Mouse (Mus musculus) heart, postnatal 0 days (tissue): ENCODE results near the gene Trim13. TPM values are rescaled to one million over a fixed set of nuclear protein-coding genes. Genes with fewer than 3 reads are reported as not detected.
"Not testable (repeated sequence)": the region's sequence is repeated elsewhere in the genome, so short reads cannot be mapped to it uniquely, and the experiment has no call there.

Experiments
- ATAC-seq: fragments of 200-750 bp; cut with Nextera tagmentation; 2 replicates; pipeline ENCODE4 v1.8.0; 2017; ENCODE audit warnings: low read depth, moderate number of reproducible peaks, moderate library complexity; ENCODE audit not compliant: insufficient read depth
- DNase-seq: peaks from one replicate; pipeline ENCODE4 v3.0.0-alpha.2; 2016; ENCODE audit warnings: low spot score
- H3K27ac ChIP-seq: fragments of 300-500 bp; sonication (generic); 2 replicates; pipeline ENCODE4 v1.5.1; 2014; ENCODE audit warnings: low read depth, mild to moderate bottlenecking
- H3K27me3 ChIP-seq: fragments of 300-500 bp; sonication (generic); 2 replicates; pipeline ENCODE4 v1.6.1; 2014; ENCODE audit warnings: low read length, mixed read lengths; ENCODE audit not compliant: control insufficient read depth, insufficient read depth
- H3K36me3 ChIP-seq: fragments of 300-500 bp; sonication (generic); replicated peaks from 2 replicates; pipeline ENCODE4 v1.6.1; 2014; ENCODE audit warnings: low read length, mixed read lengths; ENCODE audit not compliant: control insufficient read depth, insufficient read depth
- H3K4me1 ChIP-seq: fragments of 300-500 bp; sonication (generic); 2 replicates; pipeline ENCODE4 v1.6.1; 2014; ENCODE audit warnings: antibody characterized with exemption; ENCODE audit not compliant: control insufficient read depth, insufficient read depth
- H3K4me2 ChIP-seq: fragments of 300-500 bp; sonication (generic); 2 replicates; pipeline ENCODE4 v1.6.1; 2014; ENCODE audit warnings: low read depth, mild to moderate bottlenecking, low read length, moderate library complexity
- H3K4me3 ChIP-seq: fragments of 300-500 bp; sonication (generic); 2 replicates; pipeline ENCODE4 v1.5.1; 2014; ENCODE audit warnings: low read depth, low read length
- H3K9ac ChIP-seq: fragments of 300-500 bp; sonication (generic); replicated peaks from 2 replicates; pipeline ENCODE4 v1.6.1; 2014; ENCODE audit warnings: low read depth, low read length, mixed read lengths
- H3K9me3 ChIP-seq: fragments of 300-500 bp; sonication (generic); replicated peaks from 2 replicates; pipeline ENCODE4 v1.6.1; 2016; ENCODE audit warnings: low read length; ENCODE audit not compliant: control insufficient read depth
- CTCF ChIP-seq: IDR thresholded peaks from 2 replicates; pipeline ENCODE4 v1.5.1; 2016; ENCODE audit warnings: antibody characterized with exemption, control low read depth, low read depth
- EP300 ChIP-seq: IDR thresholded peaks from 2 replicates; pipeline ENCODE4 v1.6.1; 2016; ENCODE audit warnings: antibody characterized with exemption, low read depth
- WGBS: fragments of 180-500 bp; shearing (Covaris S2); extraction: QIAGEN DNeasy Blood & Tissue Kit; methylation state at CpG from one replicate; pipeline ENCODE4 v1.1.7; 2014; 5-methylcytosine and 5-hydroxymethylcytosine counted together
- polyA plus RNA-seq: library from polyadenylated mRNA; unstranded; fragments of >200 nt; fragmentation: Nextera tagmentation; extraction: Ambion mirVana; gene quantifications from 2 replicates; pipeline ENCODE4 v1.2.1, GENCODE M21; 2015
- total RNA-seq: library from RNA; depleted of rRNA; stranded (reverse); fragments of >200 nt; gene quantifications from 2 replicates; pipeline ENCODE4 v1.2.3, GENCODE M21; 2014; ENCODE audit warnings: low replicate concordance

Gene Trim13
- total and polyA plus RNA-seq, 2 experiments from 2014 or later: 11.2 to 18.7 TPM

DNA sequence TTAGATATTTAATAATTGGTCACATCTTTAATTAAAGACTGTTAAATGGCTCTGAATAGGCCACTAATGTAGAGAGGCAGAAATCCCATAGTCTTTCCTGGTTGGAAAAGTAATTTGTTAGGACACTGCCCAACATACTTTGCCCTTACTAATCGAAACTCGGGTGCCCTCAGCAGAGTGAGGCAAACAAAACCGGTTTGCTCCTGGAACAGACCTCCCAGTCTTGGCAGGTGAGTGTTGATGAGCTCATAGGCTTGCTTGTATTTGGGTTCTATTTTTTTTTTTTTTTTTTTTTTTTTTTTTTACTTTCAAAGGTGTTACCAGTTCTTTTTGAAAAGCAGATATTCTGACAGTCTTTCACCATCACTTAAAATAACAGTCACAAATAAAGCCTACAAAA, 38.2 kb upstream of the Trim13 start:
- Histone ChIP-seq H3K27ac (no peak overlapping the region), H3K4me2 (no peak overlapping the region), H3K4me3 (no peak overlapping the region), H3K36me3 (no peaks in the 10 kb centered on the region), H3K9ac (no peak overlapping the region), H3K27me3 (no peaks in the 10 kb centered on the region), H3K9me3 (peaks cover 6% of the 10 kb centered on the region; the same call in 1 of the 2 replicates), H3K4me1 (no peaks in the 10 kb centered on the region)
- no peak for TF ChIP-seq CTCF
- TF ChIP-seq EP300: no peak
- DNase-seq (no peak), ATAC-seq (no peak)
- WGBS: 66% methylated on average over 3 of the region's 3 CpGs

DNA sequence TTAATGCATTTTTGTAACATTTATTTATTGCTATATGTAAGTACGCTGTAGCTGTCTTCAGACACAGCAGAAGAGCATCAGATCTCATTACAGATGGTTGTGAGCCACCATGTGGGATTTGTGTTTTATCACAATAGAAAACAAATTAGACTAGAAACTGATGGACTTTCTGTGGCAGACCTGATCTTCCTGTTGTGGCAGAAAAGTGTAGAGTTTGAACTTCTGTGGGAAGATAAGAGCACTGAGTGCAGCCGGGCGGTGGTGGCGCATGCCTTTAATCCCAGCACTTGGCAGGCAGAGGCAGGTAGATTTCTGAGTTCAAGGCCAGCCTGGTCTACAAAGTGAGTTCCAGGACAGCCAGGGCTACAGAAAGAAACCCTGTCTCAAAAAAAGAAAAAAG, 31.8 kb upstream of the Trim13 start:
- H3K27me3 ChIP-seq, H3K36me3 ChIP-seq, H3K27ac ChIP-seq, H3K4me1 ChIP-seq, H3K4me2 ChIP-seq, H3K9me3 ChIP-seq, DNase-seq, H3K9ac ChIP-seq, H3K4me3 ChIP-seq, ATAC-seq: not testable (repeated sequence)
- WGBS: 83% methylated on average over 4 of the region's 4 CpGs

- WGBS: 57% methylated on average over 2 of the region's 2 CpGs
- no peaks in the 10 kb centered on the region for H3K27me3 ChIP-seq
- no peak for TF ChIP-seq EP300
- no peak for TF ChIP-seq CTCF
Observed at GRCm38 (mm10) chr14:61569344-61569743, 28.7 kb upstream of the Trim13 start.

DNA sequence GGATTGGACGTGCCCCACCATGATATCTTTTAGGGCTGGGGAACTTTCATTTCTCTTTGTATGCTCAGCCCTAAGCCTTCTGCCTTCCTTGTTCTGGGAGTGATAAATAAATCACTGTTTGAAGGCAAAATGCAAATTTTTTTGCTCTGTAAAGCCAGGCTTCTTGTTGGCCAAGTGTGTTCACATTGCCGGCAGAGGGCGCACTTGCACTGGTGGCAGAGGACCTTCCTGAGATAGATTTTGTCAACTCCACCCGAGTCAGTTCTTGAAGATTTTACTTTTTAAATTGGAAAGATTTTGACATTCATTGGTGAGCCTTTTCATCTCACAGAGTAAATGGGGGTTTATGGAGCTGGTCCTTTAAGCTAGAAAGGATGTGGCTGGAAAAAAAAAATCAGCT, 26.7 kb upstream of the Trim13 start:
- peak overlapping the region; percentile 45; the same call in 1 of the 2 replicates for H3K4me2 ChIP-seq
- H3K36me3 ChIP-seq: no peaks in the 10 kb centered on the region
- WGBS: 6% methylated on average over 4 of the region's 4 CpGs
- TF ChIP-seq EP300 (no peak), CTCF (peak; percentile 93)
- DNase-seq (peak; percentile 65), ATAC-seq (no peak)
- no peaks in the 10 kb centered on the region for H3K4me1 ChIP-seq
- no peak overlapping the region for H3K4me3 ChIP-seq
- no peaks in the 10 kb centered on the region for H3K27me3 ChIP-seq
- H3K9ac ChIP-seq: no peak overlapping the region
- no peak overlapping the region for H3K27ac ChIP-seq
- no peaks in the 10 kb centered on the region for H3K9me3 ChIP-seq

More at GRCm38 (mm10) chr14:61569344-61569743, 28.7 kb upstream of the Trim13 start:
- DNase-seq: no peak
- Histone ChIP-seq H3K4me1 (no peaks in the 10 kb centered on the region), H3K9me3 (no peaks in the 10 kb centered on the region), H3K4me2 (no peak overlapping the region), H3K36me3 (no peaks in the 10 kb centered on the region), H3K27ac (no peak overlapping the region), H3K9ac (no peak overlapping the region), H3K4me3 (no peak overlapping the region)
- ATAC-seq: no peak

DNA sequence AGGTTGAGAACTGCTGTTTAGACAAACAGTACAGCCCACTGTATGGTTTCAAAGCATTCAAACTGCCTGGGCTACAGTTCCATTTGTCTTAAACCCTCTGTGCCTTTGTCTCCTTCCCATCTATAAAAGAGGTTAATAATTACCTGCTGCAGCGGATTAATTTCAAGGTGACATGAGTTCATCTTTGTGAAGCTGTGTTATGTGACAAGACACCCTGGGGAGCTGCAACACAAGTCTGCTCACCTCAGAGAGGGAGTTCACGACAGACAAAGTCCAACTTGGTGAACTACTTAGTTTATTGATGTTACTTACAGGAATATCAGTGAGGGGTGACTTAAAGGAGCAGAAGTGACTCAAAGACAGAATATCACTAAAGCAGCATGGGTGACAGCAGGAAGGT, 25.9 kb upstream of the Trim13 start:
- Histone ChIP-seq H3K36me3 (no peaks in the 10 kb centered on the region), H3K4me3 (no peak overlapping the region), H3K4me1 (no peaks in the 10 kb centered on the region), H3K27me3 (no peaks in the 10 kb centered on the region), H3K9me3 (no peaks in the 10 kb centered on the region), H3K27ac (no peak overlapping the region), H3K9ac (no peak overlapping the region), H3K4me2 (no peak overlapping the region)
- no peak for DNase-seq
- ATAC-seq: no peak
- 83% methylated on average over 2 of the region's 2 CpGs for WGBS
- TF ChIP-seq CTCF (no peak), EP300 (no peak)

GRCm38 (mm10) chr14:61575066-61575465, 23.0 kb upstream of the Trim13 start:
- 56% methylated on average over 10 of the region's 10 CpGs for WGBS
- ATAC-seq (no peak), DNase-seq (no peak)
- H3K4me1 ChIP-seq: no peaks in the 10 kb centered on the region
- H3K36me3 ChIP-seq: no peaks in the 10 kb centered on the region
- H3K9me3 ChIP-seq: no peaks in the 10 kb centered on the region
- H3K4me2 ChIP-seq: no peak overlapping the region
- H3K27me3 ChIP-seq: no peaks in the 10 kb centered on the region
- TF ChIP-seq CTCF (no peak), EP300 (no peak)
- H3K4me3 ChIP-seq: no peak overlapping the region
- no peak overlapping the region for H3K27ac ChIP-seq
- H3K9ac ChIP-seq: no peak overlapping the region
